In genomic region chr2:129056597-129056996, GRCm38 (mm10) we compare ENCODE assay signal across 8 mouse cellular contexts. TPM values are rescaled to one million over a fixed set of nuclear protein-coding genes. Genes with fewer than 3 reads are reported as not detected.
A peak's percentile ranks its signal among the peaks of the same experiment; 100 is the strongest.
DNase-seq lines count a peak whose midpoint lies in the region; ATAC-seq and TF ChIP-seq lines count a peak whose summit lies in the region.
"Had no signal": no experiment of that assay in that cellular context is flagged by ENCODE, and none has a peak within 500 bp of the region (broad histone marks: within the 10 kb centered on the region; RNA-seq: fewer than 3 reads in every experiment).

No protein-coding gene starts in this region.

- ATAC-seq in megakaryocyte-erythroid progenitor cell, adult 5-6 weeks (replicated peaks; ENCODE audit: low FRiP score, low TSS enrichment, poor library complexity, severe bottlenecking), result peak; percentile 67

- intact Hi-C loops in left cerebral cortex, postnatal 10 days (cut with DNase I), result no loop called here

- H3K9ac ChIP-seq in ES-Bruce4 (ENCODE audit: low read depth, poor library complexity, severe bottlenecking), result no peak overlapping the region
- H3K9ac ChIP-seq: limb, embryonic 12.5 days had no signal

- H3K9me3 ChIP-seq in ES-Bruce4 (replicated peaks; ENCODE audit: control insufficient read depth, insufficient read depth, low read length, poor library complexity, severe bottlenecking), result no peaks in the 10 kb centered on the region

- H3K4me1 ChIP-seq in ES-Bruce4 (ENCODE audit: control insufficient read depth, insufficient read depth, low read length), result no peaks in the 10 kb centered on the region
- no peaks in the 10 kb centered on the region for H3K4me1 ChIP-seq in bone marrow, adult 2 months (ENCODE audit: control insufficient read depth, insufficient read depth, low read length)
- H3K4me1 ChIP-seq: limb, embryonic 12.5 days had no signal

- H3K27ac ChIP-seq in ES-Bruce4 (ENCODE audit: insufficient read depth, low read length), result no peak overlapping the region
- H3K27ac ChIP-seq in bone marrow, adult 2 months (ENCODE audit: control insufficient read depth, insufficient read depth, low read depth, low read length, poor library complexity), result no peak overlapping the region
- H3K27ac ChIP-seq: limb, embryonic 12.5 days had no signal

- no peak for TF ChIP-seq EP300 in ES-Bruce4 (IDR thresholded peaks at IDR 0.05; ENCODE audit: insufficient read depth, low read depth, low read length)

- peak; percentile 17 for DNase-seq in kidney, adult 9 months
- no peak for DNase-seq in kidney, adult 11 months
- no peak for DNase-seq in left cerebral cortex, postnatal 10 days (ENCODE audit: extremely low spot score in 1 of 2, low spot score in 2 of 2)
- no peak for DNase-seq in layer of hippocampus, postnatal 10 days (ENCODE audit: low spot score in 2 of 2)

- H3K36me3 ChIP-seq in ES-Bruce4 (ENCODE audit: control insufficient read depth, insufficient read depth, low read length, poor library complexity, severe bottlenecking), result no peaks in the 10 kb centered on the region
- H3K36me3 ChIP-seq: limb, embryonic 12.5 days had no signal

- no peaks in the 10 kb centered on the region for H3K27me3 ChIP-seq in ES-Bruce4 (ENCODE audit: control insufficient read depth, insufficient read depth, low read length, poor library complexity, severe bottlenecking)
- H3K27me3 ChIP-seq: limb, embryonic 12.5 days had no signal

- TF ChIP-seq POLR2A in ES-Bruce4 (IDR thresholded peaks at IDR 0.05; ENCODE audit: insufficient read depth, low read length), result no peak
- TF ChIP-seq POLR2A in bone marrow, adult 2 months (IDR thresholded peaks at IDR 0.05; ENCODE audit: borderline replicate concordance, control insufficient read depth, low read depth, low read length), result no peak

- H3K4me3 ChIP-seq in ES-Bruce4 (ENCODE audit: low read depth, low read length), result no peak overlapping the region
- H3K4me3 ChIP-seq in bone marrow, adult 2 months (replicated peaks; ENCODE audit: control insufficient read depth, low read depth, low read length), result no peak overlapping the region
- H3K4me3 ChIP-seq: limb, embryonic 12.5 days had no signal

- peak; percentile 74 for TF ChIP-seq CTCF in ES-Bruce4 (IDR thresholded peaks at IDR 0.05; ENCODE audit: low read depth, low read length)
- peak; percentile 43; the same call in 1 of the 2 replicates for TF ChIP-seq CTCF in bone marrow, adult 2 months (IDR thresholded peaks at IDR 0.05; ENCODE audit: control insufficient read depth, insufficient read depth, low read length)

- WGBS in bone marrow, adult 2 months, result 64% methylated on average over 9 of the region's 9 CpGs

RNA-seq across cellular contexts. Expression of gene Vinac1, which starts 8.6 kb away (rescaled TPM):
- 0.15 TPM in 1 of 2 replicates, not detected in the other for polyA plus RNA-seq in ES-Bruce4 (2011; ENCODE audit: insufficient read depth, insufficient read length, low read depth, missing spikeins)
- not detected in 2 replicates for polyA plus RNA-seq in bone marrow, adult 2 months (2011; ENCODE audit: insufficient read depth, insufficient read length, low replicate concordance, missing spikeins)
- not detected in 2 replicates for total RNA-seq in megakaryocyte-erythroid progenitor cell, adult 5-6 weeks (2014; fragmentation: Nextera tagmentation)
- total RNA-seq in megakaryocyte-erythroid progenitor cell, adult 5-6 weeks (2017), result not detected in 2 replicates
- total RNA-seq in left cerebral cortex, postnatal 10 days (2021), result under 1 TPM in 1 of 2 experiments, not detected in 1; 0.26 TPM
- under 1 TPM; 0.18 to 0.27 TPM for total RNA-seq in layer of hippocampus, postnatal 10 days (2021)

RNA-seq across cellular contexts. Expression of gene Ttl, which starts 9.1 kb away (rescaled TPM):
- 5.8 and 8.2 TPM in 2 replicates for polyA plus RNA-seq in ES-Bruce4 (2011; ENCODE audit: insufficient read depth, insufficient read length, low read depth, missing spikeins)
- 0.99 and 2.2 TPM in 2 replicates for polyA plus RNA-seq in bone marrow, adult 2 months (2011; ENCODE audit: insufficient read depth, insufficient read length, low replicate concordance, missing spikeins)
- total RNA-seq in megakaryocyte-erythroid progenitor cell, adult 5-6 weeks (2014; fragmentation: Nextera tagmentation), result 1.0 and 3.4 TPM in 2 replicates
- 3.8 and 5.8 TPM in 2 replicates for total RNA-seq in megakaryocyte-erythroid progenitor cell, adult 5-6 weeks (2017)
- 10 to 100 TPM; 85.0 to 90.5 TPM for total RNA-seq in left cerebral cortex, postnatal 10 days (2021)
- total RNA-seq in layer of hippocampus, postnatal 10 days (2021), result 10 to 100 TPM; 61.4 to 62.4 TPM

RNA-seq across cellular contexts. Expression of gene Polr1b, which starts 44.2 kb away (rescaled TPM):
- 57.1 and 64.2 TPM in 2 replicates for polyA plus RNA-seq in ES-Bruce4 (2011; ENCODE audit: insufficient read depth, insufficient read length, low read depth, missing spikeins)
- polyA plus RNA-seq in bone marrow, adult 2 months (2011; ENCODE audit: insufficient read depth, insufficient read length, low replicate concordance, missing spikeins), result 7.9 and 21.6 TPM in 2 replicates
- total RNA-seq in megakaryocyte-erythroid progenitor cell, adult 5-6 weeks (2014; fragmentation: Nextera tagmentation), result 68.1 and 87.8 TPM in 2 replicates
- 49.4 and 79.1 TPM in 2 replicates for total RNA-seq in megakaryocyte-erythroid progenitor cell, adult 5-6 weeks (2017)
- 10 to 100 TPM; 21.8 to 24.8 TPM for total RNA-seq in left cerebral cortex, postnatal 10 days (2021)
- total RNA-seq in layer of hippocampus, postnatal 10 days (2021), result 10 to 100 TPM; 17.5 to 19.5 TPM

Comparison
In these comparisons a context has a peak if more than half of its experiments do, and no peak if none do; other contexts are left out.
1. RNA of gene Ttl, which starts 9.1 kb away (total RNA-seq): 85.0 to 90.5 TPM in left cerebral cortex, postnatal 10 days and 61.4 to 62.4 TPM in layer of hippocampus, postnatal 10 days; 1.0 to 5.8 TPM in megakaryocyte-erythroid progenitor cell, adult 5-6 weeks; every median in the first group is over 4 times any median in the second.